Mouse (Mus musculus) adrenal gland, postnatal 36 days (tissue): Measurements from ENCODE around the gene Stard13. TPM values are rescaled to one million over a fixed set of nuclear protein-coding genes. Genes with fewer than 3 reads are reported as not detected.

ENCODE experiments used
- DNase-seq, 2 experiments: peaks; one replicate each; pipeline ENCODE4 v3.0.0; 2021; ENCODE audit warnings: mixed read lengths in 1 of 2
- total RNA-seq, 2 experiments: library from RNA; stranded (reverse); gene quantifications; 2 replicates each; pipeline ENCODE4 v1.2.3; 2021

The Stard13 gene
- total RNA-seq, 2 experiments from 2014 or later: 15.4 to 20.8 TPM

- no peak for DNase-seq
Observed at GRCm38 (mm10) chr5:151104354-151105053, 129.1 kb downstream of the Stard13 start.

GRCm38 (mm10) chr5:151103284-151103683 lies 130.4 kb downstream of the Stard13 start:
- DNase-seq: no peak

GRCm38 (mm10) chr5:151102262-151102661 lies 131.4 kb downstream of the Stard13 start:
- no peak for DNase-seq

- DNase-seq: peak; percentile 13 to 27
Observed at GRCm38 (mm10) chr5:151096012-151096411, 137.6 kb downstream of the Stard13 start.

GRCm38 (mm10) chr5:151092886-151093665 lies 140.6 kb downstream of the Stard13 start:
- DNase-seq: no peak

- no peak for DNase-seq
Observed at GRCm38 (mm10) chr5:151090996-151091395, 142.6 kb downstream of the Stard13 start.

GRCm38 (mm10) chr5:151089201-151089600 lies 144.4 kb downstream of the Stard13 start:
- DNase-seq: no peak

GRCm38 (mm10) chr5:151086425-151087202 lies 147.0 kb downstream of the Stard13 start:
- DNase-seq: no peak

- no peak for DNase-seq
Observed at GRCm38 (mm10) chr5:151085749-151086148, 147.9 kb downstream of the Stard13 start.

- DNase-seq: no peak
Observed at GRCm38 (mm10) chr5:151080276-151080675, 153.4 kb downstream of the Stard13 start.

- no peak for DNase-seq
Observed at GRCm38 (mm10) chr5:151077953-151078352, 155.7 kb downstream of the Stard13 start.

GRCm38 (mm10) chr5:151076917-151077316 lies 156.7 kb downstream of the Stard13 start:
- no peak for DNase-seq

- no peak for DNase-seq
Observed at GRCm38 (mm10) chr5:151074282-151074681, 159.4 kb downstream of the Stard13 start.

GRCm38 (mm10) chr5:151071430-151071829 lies 162.2 kb downstream of the Stard13 start:
- DNase-seq: no peak

- DNase-seq: no peak
Observed at GRCm38 (mm10) chr5:151070896-151071295, 162.7 kb downstream of the Stard13 start.

- no peak for DNase-seq
Observed at GRCm38 (mm10) chr5:151069569-151069968, 164.1 kb downstream of the Stard13 start.

GRCm38 (mm10) chr5:151066016-151066415 lies 167.6 kb downstream of the Stard13 start:
- DNase-seq: no peak

- no peak for DNase-seq
Observed at GRCm38 (mm10) chr5:151065228-151065627, 168.4 kb downstream of the Stard13 start.

- no peak for DNase-seq
Observed at GRCm38 (mm10) chr5:151061942-151062341, 171.7 kb downstream of the Stard13 start.

GRCm38 (mm10) chr5:151060476-151060875 lies 173.2 kb downstream of the Stard13 start:
- no peak for DNase-seq

GRCm38 (mm10) chr5:151059772-151060171 lies 173.9 kb downstream of the Stard13 start:
- DNase-seq: no peak

- no peak for DNase-seq
Observed at GRCm38 (mm10) chr5:151059352-151059751, 174.3 kb downstream of the Stard13 start.

- no peak for DNase-seq
Observed at GRCm38 (mm10) chr5:151057716-151058115, 175.9 kb downstream of the Stard13 start.
